Mouse (Mus musculus): ENCODE measurements around the gene Synrg. TPM values are rescaled to one million over a fixed set of nuclear protein-coding genes. Genes with fewer than 3 reads are reported as not detected.

Gene Synrg
- total RNA-seq, 2 experiments from 2014 or later = 26.7 to 31.0 TPM

- DNase-seq = peak; percentile 29 to 34
These were observed 109.9 kb downstream of the Synrg start for GRCm38 (mm10) chr11:84073816-84074764.

DNA sequence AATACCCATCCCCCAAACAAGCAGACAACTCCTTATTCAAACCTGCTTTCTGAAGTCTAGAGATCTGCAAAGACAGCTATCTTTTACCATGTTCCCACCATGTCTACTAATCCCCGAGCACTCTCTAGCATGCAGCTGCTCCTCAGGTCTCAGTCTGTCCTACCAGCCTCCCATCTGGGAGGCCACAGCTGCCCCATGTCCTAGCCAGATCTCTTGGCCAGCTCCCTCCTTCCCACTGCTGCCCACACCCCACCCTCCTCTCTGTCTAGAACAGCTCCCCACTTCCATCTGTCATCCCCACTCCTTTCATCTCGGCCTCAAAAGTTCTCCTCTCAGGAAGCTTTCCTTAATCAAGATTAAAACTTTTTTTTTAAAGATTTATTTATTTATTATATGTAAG lies 112.8 kb downstream of the Synrg start:
- DNase-seq = no peak

DNA sequence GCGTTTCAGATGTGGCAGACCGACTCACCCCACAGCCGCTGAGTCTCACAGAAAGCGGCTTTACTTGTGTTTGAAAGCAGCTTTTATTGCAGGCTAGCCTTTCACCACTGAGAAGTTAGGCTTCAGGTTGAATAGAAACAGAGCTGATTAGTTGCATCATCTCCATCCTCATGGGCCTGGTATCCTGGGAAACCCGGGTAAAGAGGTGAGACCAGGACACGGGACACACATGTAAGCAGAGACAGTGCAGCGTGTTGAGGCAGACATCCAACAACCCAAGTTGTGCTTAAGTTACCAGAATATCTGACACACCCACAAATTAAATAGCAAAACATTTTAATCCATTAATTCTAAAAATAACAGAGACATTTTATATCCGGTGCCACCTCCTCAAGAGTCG lies 114.4 kb downstream of the Synrg start:
- no peak for DNase-seq

DNA sequence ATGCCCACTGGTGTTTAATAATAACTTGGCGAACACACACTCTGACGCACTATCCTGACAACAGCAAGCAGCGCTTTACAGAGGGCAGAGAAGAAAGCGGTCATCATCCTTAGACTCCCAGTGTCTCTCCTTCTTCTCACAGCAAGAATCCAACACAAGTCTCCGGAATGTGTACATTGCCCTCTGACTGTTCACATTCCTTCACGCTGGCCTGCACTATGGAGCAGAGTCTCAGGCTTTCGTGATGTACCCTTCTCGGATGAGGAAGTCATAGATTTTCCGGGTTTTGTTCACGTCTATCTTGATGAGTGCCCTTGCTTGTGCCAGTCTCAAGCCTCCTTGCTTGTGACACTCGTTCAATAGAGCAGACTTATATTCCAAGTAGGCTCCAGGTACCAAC lies 115.1 kb downstream of the Synrg start:
- DNase-seq = no peak

DNA sequence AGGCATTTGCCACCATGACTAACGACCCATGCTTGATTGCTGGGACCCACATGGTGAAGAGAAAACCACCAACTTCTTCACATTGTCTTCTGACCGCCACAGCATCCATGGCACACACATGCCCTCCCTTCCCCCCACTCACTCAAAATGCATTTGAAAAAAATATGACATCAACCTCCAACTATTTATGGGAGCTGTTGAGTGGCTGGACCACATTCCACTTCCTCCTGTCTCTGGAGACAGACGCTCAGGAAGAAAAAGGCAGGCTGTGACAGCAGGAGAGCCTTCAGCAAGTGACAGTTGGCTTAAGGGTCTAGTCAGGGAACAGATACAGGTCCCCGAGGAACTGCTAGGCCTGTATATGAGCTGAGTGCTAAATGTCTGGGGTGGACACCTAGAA lies 115.7 kb downstream of the Synrg start:
- DNase-seq = no peak

GRCm38 (mm10) chr11:84080327-84080726 lies 116.1 kb downstream of the Synrg start:
- DNase-seq = no peak

- DNase-seq = no peak
These were observed 117.7 kb downstream of the Synrg start for GRCm38 (mm10) chr11:84081901-84082300.

GRCm38 (mm10) chr11:84090572-84090971 lies 126.3 kb downstream of the Synrg start:
- no peak for DNase-seq

Other genes with a start within 250 kb of the Synrg start
- not detected for gene Wfdc21, start 217.5 kb upstream of the Synrg start, total RNA-seq (2021)
- gene Heatr6, start 210.7 kb upstream of the Synrg start, total RNA-seq (2021) = 1 to 10 TPM; 5.5 to 6.5 TPM
- gene Hnf1b, start 114.4 kb upstream of the Synrg start, total RNA-seq (2021) = under 1 TPM in 1 of 2 experiments, not detected in 1; 0.21 TPM
- gene Ddx52, start 22.4 kb upstream of the Synrg start, total RNA-seq (2021) = 10 to 100 TPM; 10.2 to 10.3 TPM
- gene Dusp14, start 104.8 kb downstream of the Synrg start, total RNA-seq (2021) = under 1 TPM in 1 of 2 experiments, not detected in 1; 0.44 TPM
- gene Tada2a, start 165.2 kb downstream of the Synrg start, total RNA-seq (2021) = 1 to 10 TPM; 6.6 to 8.3 TPM
- gene Acaca, start 165.2 kb downstream of the Synrg start, total RNA-seq (2021) = 10 to 100 TPM; 22.9 to 70.7 TPM
- gene Gm11437, start 203.0 kb downstream of the Synrg start, total RNA-seq (2021) = not detected